Mouse (Mus musculus) embryo, embryonic 11 days (tissue): ENCODE results near the gene Gdf10.
A peak's percentile ranks its signal among the peaks of the same experiment; 100 is the strongest.

Experiments
- DNase-seq: peaks from one replicate; pipeline ENCODE4 v3.0.0-alpha.2; 2015

The Gdf10 gene

DNA sequence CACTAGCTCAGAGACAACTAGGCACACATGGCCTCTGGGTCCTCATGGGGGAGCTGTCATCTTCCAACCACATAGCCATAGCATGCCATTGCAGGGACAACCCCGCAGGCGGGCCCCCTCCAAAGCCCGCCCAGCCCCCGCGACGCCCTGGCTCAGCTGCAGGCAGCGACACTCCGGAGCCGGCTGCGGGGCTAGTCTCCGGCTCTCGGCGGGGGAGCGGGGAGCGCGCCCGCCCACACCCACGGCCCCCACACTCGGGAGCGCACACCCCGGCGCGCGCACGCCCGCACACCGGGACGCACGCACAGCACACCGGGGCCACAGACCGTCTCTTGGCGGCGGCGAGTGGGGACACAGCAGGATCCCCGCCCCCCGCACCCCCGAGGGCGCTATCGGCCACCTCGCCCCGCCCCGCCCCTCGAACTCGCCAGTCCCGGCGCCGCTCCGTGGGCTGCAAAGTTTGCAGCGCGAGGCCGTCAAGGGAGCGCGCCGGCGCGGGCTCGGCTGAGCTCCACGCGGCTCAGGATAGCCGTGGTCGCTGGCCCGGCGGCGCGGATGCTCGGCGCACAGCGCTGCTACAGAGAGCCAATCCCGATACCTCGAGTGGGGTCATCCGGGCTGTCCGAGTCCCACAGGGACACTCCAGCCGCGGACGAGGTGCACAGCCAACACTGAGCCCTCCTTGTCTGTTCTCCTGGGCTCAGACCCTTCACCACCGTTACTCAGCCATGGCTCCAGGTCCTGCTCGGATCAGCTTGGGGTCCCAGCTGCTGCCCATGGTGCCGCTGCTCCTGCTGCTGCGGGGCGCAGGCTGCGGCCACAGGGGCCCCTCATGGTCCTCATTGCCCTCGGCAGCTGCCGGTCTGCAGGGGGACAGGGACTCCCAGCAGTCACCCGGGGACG lies at the start of gene Gdf10:
Gene Gdf10 (plus strand): TSS at position 420 of the 903 bp plus-strand sequence.
- peak; percentile 67 for DNase-seq

DNA sequence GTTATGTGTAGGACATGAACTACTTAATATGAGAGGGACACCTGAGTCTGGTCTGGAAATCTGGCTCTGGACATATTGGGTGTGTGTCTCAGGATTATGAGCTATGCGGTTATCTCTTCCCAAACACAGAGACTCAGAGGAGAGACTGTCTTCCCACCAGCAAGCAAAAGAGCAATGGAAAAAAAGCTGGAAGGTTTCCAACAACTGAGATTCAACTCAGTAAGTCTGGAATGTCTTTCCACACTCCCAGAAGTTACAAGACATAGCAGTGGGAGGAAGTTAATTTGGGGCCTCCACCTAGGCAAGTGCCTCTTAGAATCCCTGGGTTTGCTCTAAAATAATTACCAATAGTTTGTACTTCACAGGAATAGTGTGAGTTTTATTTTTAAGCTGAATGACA lies 44.6 kb upstream of the Gdf10 start:
- DNase-seq, result no peak

DNA sequence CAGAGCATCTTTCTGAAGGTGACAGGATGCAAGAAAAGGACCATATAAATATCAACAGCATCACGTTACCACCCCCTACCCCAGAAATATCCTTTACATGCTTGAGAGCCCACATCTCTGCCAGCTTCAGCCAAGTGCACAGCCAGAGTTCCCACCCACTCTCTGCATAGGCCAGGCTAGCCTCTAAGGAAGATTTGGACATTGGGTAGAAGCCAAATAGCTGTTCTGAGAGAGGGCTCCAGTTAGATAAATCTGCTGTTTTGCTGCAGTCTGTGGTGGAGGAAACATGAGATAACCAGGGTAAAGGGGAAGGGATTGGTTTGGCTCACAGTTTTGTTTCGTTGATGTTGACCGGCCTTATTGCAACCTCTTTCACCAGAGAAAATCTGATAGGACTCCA lies 43.2 kb upstream of the Gdf10 start:
- DNase-seq, result no peak

DNA sequence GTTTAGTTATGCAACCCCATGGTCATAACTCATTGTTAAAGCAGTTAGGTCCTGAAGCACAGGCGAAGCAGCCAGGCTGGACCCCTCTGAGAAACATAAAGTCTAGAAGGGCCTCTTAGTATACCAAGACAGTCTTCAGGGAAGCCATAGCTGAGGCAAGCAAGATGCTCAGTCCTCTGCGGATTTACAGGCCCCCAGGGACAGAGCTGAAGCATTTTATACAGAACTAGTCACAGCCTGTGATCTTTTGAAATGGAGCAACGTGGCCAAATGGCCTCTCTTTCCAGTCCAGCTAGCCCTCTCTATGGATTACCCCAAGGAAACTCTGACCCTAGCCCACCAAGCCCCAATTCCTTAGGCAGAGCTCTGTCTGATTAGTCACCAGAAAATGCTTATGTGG lies 41.9 kb upstream of the Gdf10 start:
- no peak for DNase-seq

DNA sequence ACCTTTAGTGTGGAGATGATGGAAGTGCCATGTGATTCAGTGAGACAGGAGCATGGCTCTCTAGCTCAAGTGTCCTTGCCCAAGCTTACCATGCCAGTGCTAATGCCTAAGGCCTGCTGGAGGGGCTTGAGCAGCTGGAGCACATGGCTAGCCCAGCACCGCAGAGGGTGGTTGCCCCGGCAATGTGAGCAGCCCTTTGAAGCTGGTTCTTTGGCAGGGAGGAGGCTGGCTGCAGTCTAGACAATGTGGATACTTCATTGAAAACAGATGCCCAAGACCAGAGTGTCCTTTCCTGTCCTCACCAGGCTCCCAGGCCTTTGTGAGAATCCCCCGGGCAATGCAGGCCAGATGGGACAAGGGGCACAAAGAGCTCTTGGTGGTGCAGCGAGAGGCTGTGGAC lies 40.3 kb upstream of the Gdf10 start:
- DNase-seq, result peak; percentile 35

DNA sequence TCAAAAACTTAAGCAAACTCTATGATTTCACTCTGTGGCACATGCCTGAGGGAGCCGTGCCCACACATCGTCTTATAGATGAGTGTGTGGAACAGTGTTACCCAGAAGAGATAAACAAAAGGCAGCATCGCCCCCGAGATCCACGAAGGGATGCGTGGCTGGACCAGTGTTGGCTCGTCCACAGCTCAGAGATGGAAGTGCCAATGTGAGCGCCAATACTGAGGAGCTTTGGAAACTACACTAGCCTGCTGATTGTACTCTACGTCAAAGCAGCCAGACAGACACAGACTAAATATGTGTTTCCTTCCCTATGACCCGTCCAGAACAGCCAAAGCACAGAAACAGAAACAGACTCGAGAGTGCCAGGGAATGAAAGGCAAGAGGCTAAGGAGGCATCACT lies 37.9 kb upstream of the Gdf10 start:
- DNase-seq, result no peak

DNA sequence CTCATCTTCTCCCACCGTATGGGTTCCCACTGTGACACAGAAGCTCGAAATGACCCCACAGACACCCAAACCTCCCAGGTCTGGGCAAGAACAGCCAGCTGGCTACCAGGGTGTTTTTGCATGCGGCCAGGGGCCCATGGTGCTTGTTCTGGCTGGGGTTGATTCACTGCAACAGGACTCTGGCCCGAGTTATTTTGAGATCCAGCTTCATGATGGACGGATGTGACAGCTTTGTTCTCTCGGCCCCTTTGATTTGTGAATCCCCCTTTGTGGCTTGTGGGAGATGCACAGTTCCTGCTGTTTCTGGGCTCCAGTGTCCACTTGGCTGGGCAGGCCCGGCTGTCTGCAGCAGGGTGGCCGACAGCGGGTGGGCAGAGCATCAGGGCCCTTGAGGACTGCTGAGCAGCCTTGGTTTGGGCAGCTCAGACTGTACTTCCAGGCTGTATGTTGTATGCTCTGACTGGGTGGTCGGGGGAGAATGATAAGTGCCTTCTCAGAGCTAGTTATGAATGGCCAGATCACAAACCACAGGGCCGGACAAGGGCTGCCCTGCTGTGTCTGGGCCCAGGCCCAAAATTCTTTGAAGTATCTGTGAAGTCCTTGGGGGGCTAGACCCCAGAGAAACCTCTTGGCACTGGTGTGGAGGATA lies 34.9 kb upstream of the Gdf10 start:
- DNase-seq, result no peak

DNA sequence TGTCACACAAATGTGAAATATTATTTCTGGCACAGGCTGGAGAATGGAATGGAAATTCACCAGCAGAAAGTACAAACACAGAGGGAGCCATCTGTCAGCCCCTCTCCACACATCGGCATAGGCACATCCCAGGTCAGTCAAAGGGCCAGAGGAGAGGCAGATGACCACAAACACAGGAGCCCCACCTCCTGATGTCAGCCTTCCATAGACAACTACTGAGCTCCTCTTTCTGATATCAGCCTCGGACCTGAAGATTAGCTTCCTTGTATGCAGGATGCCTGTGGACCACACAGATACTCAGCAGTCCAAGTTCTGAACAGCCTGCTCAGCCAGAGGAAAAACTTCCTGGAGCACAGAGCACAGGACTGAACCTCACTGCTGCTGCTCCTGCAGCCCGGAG lies 33.4 kb upstream of the Gdf10 start:
- no peak for DNase-seq

DNA sequence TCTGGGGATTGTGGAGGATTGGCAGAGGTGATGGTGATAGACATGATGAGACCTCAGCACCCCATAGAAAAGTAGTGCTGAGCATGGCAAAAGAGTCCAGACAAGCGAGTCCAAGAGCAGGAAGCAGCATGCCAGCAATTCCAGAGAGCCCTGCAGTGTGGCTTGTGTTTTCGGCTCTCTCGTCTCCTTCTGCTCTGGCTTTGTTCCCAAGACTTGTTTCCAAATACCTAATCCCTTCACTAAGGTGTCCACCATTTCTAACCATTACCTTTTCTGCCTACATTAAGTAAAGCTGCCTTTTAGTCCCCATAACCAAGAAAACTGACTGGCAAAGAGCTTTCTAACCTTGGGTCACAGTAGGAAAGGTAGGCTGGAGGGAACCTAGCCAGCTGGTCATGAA lies 31.9 kb upstream of the Gdf10 start:
- no peak for DNase-seq

DNA sequence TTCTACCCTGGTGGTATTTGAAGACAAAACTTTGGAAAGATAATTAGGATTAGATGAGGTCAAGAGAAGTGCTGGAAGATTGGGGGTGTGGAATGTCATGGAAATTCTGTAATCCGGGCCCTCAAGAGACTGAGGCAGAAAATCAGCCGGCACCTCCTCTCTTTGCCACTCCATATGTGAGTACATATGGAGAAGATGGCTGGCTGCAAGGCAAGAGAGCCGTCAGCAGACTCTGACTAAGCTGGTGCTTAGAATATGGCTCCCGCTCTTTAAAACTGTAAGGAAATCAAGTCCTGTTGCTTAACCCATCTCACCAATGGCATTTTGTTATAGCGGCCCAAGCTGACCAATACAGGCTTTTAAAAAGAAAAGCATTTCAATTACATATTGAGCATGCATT lies 27.6 kb upstream of the Gdf10 start:
- no peak for DNase-seq

DNA sequence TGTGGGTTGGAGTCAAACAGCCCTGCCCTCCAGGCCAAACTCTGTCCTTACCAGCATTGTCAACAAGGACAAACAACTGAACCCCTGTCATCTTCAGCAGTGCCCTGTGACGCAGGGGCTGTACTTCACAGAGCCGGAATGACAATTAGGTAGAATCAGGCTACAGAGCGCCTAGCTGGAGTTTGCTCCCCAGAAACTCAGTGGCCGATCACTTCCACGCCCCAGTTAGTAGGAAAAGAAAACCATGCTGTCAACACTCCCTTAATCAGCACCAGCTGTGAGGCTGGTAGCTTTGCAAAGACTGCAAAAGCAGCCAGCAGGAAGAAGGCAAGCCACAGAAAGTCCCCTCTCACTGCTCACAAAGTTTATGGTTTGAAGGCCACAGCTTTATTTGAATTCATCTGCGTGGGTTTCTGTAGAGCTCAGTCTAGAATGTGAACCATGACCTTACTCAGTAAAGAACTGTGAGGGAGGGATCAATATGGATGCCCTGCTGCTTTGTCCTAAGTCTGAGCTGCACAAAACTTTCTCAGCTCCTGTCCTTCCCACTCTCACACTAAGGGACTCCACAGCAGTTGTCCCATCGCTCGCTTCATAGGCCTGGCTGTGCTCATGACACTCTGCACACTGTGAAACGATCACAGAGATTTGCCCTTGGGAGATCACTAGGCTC lies 26.6 kb upstream of the Gdf10 start:
- DNase-seq, result peak; percentile 83

DNA sequence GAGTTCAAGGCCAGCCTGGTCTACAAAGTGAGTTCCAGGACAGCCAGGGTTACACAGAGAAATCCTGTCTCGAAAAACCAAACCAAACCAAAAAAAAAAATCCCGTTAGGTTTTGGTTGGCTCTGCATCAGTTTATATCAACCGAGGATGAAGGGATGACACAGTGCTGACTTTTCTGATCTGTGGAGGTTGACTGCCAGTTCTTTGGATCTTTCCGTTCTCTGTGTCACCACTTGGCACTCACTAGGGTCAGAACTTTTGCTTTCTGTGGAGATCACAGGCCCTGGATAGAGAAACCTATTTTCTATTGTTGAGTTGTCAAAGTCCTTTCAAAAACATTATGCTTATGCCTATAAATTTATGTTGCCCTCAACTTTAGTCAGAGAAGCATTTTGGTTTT lies 20.6 kb upstream of the Gdf10 start:
- DNase-seq, result no peak

DNA sequence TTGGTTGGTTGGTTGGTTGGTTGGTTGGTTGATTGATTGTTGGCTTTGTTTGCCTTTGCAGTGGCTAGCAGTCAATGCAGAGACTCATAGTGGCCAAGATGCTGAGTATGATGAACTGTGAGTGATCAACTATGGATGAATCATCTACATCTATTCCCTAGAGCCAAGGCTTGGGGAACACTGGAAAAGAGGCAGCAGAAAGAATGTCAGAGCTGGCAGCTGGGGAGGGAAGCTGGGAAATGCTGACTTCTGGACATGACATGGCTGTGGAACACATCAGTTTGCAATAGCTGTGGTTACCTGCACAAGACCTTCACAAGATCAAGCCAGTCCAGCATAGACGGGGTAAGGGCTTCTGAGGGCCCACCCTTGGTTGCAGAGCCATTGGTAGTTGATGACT lies 20.2 kb upstream of the Gdf10 start:
- no peak for DNase-seq

DNA sequence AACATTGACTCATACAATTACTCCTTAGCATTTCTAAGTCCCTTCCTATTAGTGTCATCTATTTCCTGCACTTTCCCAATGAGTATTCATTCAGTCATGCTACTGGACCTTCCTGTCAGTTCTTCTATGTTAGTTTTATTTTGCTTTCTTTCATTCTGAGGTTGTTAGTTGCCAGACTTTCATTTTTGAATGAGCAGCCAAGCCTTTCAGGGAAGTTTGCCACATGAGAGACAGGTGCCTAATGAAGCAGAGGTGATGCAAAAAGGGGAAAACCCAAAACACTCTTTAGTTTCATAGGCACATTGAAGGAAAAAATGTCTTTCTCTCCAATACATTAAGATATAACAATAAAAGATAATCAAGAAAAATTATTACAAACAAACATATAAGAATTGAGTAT lies 18.5 kb upstream of the Gdf10 start:
- DNase-seq, result no peak

DNA sequence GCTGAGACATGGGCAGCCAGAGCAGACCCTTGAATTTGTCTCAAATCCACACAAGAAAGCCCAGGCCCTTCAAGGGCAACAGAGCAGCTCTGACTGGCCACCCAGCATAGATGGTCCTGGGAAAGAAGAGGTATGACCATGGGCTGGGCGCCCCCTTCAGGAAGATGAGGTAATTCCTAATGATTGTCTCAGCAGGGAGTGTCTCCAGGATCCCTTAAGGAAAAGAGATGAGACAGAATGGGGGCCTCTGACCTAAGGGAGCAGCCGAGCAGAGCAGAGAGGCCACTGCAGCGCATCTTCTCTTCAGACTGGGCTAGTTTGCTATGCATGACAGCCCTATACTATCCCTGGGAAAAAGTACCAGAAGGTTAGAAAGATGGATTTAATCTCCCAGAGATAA lies 9.7 kb upstream of the Gdf10 start:
- DNase-seq, result peak; percentile 67

DNA sequence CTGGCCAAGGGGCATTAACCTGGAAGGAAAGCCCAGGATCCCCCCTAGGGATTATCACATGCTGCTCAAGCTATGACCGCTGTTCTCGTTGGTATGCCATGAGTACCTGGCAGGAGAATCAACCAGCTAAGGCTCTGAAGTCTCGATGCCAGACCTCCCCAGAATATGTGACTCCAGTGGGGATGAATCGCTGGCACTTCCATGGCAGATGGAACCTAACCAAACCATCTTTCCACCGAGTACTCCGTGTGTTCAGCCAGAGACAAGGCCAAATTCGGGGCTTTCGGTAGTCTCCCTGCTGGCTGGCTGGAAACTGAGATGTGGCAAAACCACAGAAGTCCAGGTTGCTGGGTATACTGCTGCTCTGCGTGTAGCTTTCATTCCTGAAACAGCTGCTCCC lies 9.2 kb upstream of the Gdf10 start:
- DNase-seq, result no peak

DNA sequence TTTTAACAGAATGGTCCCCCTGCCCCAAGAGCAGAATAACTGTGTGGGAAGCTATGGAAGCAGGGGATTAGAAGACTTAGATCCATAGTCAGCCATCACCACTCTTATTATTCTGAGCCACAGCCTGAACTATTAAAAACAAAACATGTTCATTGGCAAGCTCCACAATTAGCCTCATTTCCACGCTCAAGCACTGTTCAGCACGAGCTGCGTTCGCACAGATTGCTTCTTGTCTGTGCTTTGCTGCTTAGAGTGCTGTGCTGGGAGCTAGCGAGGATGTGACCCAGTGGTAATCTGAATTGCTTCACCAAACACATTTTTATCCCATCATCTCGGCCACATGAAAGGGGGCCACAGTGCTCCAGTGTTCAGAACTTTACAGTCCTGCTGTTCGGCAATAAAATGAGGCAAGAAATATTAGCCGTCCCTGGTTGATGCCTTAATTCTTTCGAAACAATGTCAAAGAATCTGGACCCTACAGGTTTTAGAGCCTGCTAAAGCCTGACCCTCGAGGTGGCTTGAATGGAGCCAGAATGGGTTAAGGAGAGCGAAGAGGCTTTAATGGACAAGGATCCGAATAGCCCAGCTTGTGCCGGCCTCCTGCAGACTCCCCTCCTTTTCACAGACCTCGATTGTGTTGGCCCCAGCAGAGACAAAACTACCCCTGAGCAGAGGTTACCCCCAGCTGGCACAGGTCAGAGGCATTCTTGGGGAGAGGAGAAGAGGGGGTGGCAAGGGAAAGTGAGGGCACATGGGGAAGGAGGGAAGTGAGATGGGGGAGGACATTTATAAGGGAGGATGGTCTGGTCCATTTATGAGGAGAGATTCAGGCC lies 2.4 kb upstream of the Gdf10 start:
- peak; percentile 36 for DNase-seq

DNA sequence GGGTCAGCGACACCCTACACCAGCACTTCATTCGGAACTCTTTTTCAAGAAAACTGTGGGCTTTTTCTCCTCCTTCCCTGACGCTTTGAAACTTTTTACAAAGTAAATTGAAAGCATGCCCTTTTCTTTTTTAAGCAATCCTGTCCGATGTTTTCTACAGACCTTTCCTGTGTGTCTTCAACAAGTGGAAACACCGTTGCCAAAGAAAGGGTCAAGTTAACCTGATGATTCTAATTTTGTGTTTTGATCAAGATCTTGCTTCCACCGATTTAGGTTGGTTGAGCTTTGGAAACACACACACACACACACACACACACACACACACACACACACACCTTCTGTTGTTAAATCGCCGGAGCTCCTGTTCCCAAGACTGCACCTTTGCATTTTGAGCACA lies 618 bp upstream of the Gdf10 start:
- DNase-seq, result no peak

DNA sequence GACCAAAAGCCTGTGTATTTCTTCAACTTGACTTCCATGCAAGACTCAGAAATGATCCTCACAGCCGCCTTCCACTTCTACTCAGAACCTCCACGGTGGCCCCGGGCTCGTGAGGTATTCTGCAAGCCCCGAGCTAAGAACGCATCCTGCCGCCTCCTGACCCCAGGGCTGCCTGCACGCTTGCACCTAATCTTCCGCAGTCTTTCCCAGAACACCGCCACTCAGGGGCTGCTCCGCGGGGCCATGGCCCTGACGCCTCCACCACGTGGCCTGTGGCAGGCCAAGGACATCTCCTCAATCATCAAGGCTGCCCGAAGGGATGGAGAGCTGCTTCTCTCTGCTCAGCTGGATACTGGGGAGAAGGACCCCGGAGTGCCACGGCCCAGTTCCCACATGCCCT lies 8.5 kb downstream of the Gdf10 start:
- no peak for DNase-seq

DNA sequence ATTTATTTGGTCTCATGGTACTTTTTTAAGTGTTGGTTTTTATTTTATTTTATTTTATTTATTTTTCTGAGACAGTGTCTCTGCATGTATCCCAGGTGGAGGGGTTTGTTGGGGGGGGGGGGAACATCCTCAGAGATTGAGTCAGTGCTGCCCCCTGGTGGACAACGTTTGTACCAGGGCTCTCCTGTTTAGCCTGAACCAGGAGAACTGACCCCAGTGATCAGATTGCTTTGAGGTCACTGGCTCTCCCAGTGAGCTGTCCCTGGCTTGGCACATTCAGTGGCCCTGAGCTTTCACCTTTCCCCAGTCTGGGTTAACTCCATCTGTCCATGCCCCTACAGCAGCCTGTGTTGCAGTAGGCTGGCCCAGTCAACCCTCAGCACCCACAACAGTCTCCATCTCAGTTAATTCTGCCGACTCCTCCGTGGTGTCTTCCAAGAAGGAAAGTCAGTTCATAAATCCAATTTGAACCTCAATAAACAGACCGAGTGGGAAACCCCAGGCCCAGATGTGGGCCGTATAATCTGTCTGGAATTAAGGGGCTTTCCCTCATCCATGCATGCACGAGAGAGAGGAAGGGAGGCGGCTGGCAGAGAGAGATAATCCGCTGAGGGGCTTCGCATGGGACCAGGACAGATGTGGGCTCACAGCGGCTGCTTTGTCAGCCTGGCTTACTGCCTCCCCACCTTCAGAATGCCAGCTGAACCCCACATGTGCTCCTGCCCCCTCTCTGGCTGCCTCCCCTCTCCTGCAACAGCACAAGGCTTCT lies 9.7 kb downstream of the Gdf10 start:
- DNase-seq, result peak; percentile 77

DNA sequence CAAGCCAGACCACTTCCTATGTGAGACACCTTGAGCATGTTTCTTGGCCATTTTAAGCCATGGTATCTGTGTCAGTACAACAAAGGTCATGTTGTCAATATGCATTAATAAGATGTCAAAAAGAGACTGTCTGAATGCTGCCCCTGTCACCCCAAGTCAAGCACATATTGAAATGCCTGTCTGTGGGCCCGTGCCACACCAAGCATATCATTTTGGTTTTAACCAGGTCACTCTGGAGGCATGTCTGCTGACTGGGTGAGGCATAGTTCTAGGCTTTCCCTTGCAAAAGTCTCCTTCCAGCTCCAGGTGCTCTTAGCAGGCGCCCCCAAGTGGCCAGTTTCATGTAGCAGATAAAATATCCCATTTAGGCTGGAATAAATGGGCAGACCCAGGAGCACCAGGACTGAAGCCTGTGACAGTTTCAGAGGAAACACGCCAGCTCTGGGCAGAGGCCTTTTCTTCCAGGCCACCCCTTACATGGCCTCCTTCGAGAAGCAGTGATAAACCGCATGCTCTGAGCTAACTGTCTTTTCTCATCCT lies 10.5 kb downstream of the Gdf10 start:
- DNase-seq, result peak; percentile 79

DNA sequence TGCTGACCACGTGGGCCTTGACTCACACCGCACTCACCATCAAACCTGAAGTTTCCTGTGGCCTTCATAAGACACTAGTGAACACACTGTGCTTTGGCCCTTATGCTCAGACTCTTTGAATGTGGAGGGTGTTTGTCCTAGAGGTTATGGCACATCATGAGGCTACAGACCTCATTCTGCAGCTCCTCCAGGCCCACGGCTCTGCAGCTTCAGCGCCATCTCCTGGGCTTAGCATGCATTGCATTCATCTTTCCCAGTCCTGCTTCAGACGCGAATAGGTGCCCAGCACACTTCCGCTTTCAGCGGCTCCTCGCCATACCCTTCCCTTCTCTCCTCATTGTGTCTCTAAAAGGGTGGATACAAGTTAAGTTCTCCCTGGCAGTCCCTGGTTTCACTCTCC lies 15.7 kb downstream of the Gdf10 start:
- DNase-seq, result peak; percentile 80
